Mouse (Mus musculus): ENCODE results near the gene Apoa1. TPM values are rescaled to one million over a fixed set of nuclear protein-coding genes. Genes with fewer than 3 reads are reported as not detected.

Gene Apoa1
- total RNA-seq (2021), result not detected

- no peak for DNase-seq
Measured at GRCm38 (mm10) chr9:46228491-46228890, at the start of gene Apoa1. TSS of gene Apoa1 (plus strand) at chr9:46228580.

GRCm38 (mm10) chr9:46178595-46178994 is 49.8 kb upstream of the Apoa1 start:
- DNase-seq, result no peak

- DNase-seq, result no peak
Measured at GRCm38 (mm10) chr9:46181297-46181696, 47.1 kb upstream of the Apoa1 start.

- DNase-seq, result no peak
Measured at GRCm38 (mm10) chr9:46184542-46184941, 43.8 kb upstream of the Apoa1 start.

GRCm38 (mm10) chr9:46185191-46185590 is 43.2 kb upstream of the Apoa1 start:
- no peak for DNase-seq

- no peak for DNase-seq
Measured at GRCm38 (mm10) chr9:46186387-46186786, 42.0 kb upstream of the Apoa1 start.

- no peak for DNase-seq
Measured at GRCm38 (mm10) chr9:46188370-46188769, 40.0 kb upstream of the Apoa1 start.

GRCm38 (mm10) chr9:46188956-46189355 is 39.4 kb upstream of the Apoa1 start:
- no peak for DNase-seq

- no peak for DNase-seq
Measured at GRCm38 (mm10) chr9:46189381-46189780, 39.0 kb upstream of the Apoa1 start.

GRCm38 (mm10) chr9:46191234-46191633 is 37.1 kb upstream of the Apoa1 start:
- DNase-seq, result no peak

- DNase-seq, result no peak
Measured at GRCm38 (mm10) chr9:46191644-46192043, 36.7 kb upstream of the Apoa1 start.

- no peak for DNase-seq
Measured at GRCm38 (mm10) chr9:46192642-46193041, 35.7 kb upstream of the Apoa1 start.

- no peak for DNase-seq
Measured at GRCm38 (mm10) chr9:46194809-46195208, 33.6 kb upstream of the Apoa1 start.

GRCm38 (mm10) chr9:46196699-46197169 is 31.6 kb upstream of the Apoa1 start:
- peak in 1 of 2 experiments; percentile 32 for DNase-seq

- peak; percentile 42 to 55 for DNase-seq
Measured at GRCm38 (mm10) chr9:46198461-46198860, 29.9 kb upstream of the Apoa1 start.

GRCm38 (mm10) chr9:46198936-46199335 is 29.4 kb upstream of the Apoa1 start:
- no peak for DNase-seq

GRCm38 (mm10) chr9:46199609-46200008 is 28.8 kb upstream of the Apoa1 start:
- no peak for DNase-seq

- no peak for DNase-seq
Measured at GRCm38 (mm10) chr9:46206834-46207500, 21.4 kb upstream of the Apoa1 start.

- no peak for DNase-seq
Measured at GRCm38 (mm10) chr9:46207501-46207869, 20.9 kb upstream of the Apoa1 start.

GRCm38 (mm10) chr9:46208401-46208974 is 19.9 kb upstream of the Apoa1 start:
- DNase-seq, result no peak

GRCm38 (mm10) chr9:46210473-46210872 is 17.9 kb upstream of the Apoa1 start:
- DNase-seq, result no peak

GRCm38 (mm10) chr9:46214276-46214675 is 14.1 kb upstream of the Apoa1 start:
- DNase-seq, result no peak

GRCm38 (mm10) chr9:46214946-46215337 is 13.4 kb upstream of the Apoa1 start:
- DNase-seq, result no peak

All from layer of hippocampus, postnatal 36 days (tissue).